Mouse (Mus musculus): ENCODE measurements around the gene Tymp. TPM values are rescaled to one million over a fixed set of nuclear protein-coding genes. Genes with fewer than 3 reads are reported as not detected.

Gene Tymp
- total and polyA plus RNA-seq, 2 experiments from 2014 or later, result 3.6 to 7.0 TPM

DNA sequence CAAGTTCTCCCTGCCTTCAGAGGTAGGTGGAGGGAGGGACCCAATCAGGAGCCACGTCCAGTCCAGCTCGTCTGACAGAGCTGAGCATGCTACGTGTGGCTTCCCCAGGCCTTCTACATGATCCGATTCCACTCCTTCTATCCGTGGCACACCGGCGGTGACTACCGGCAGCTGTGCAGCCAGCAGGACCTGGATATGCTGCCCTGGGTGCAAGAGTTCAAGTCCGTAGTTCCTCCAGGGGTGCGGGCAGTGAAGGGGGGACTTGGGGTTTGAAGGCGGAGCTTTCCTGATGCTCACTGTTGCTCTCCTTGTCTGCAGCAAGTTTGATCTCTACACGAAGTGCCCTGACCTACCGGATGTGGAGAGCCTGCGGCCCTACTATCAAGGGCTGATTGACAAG lies 40.4 kb downstream of the Tymp start:
- 88% methylated on average over 14 of the region's 14 CpGs for WGBS
- Histone ChIP-seq H3K4me2 (ENCODE audit: low read depth, low read length, poor library complexity, severe bottlenecking) (no peak overlapping the region), H3K4me1 (ENCODE audit: insufficient read depth, low read length) (no peaks in the 10 kb centered on the region), H3K36me3 (ENCODE audit: insufficient read depth, low read length) (no peaks in the 10 kb centered on the region), H3K9me3 (ENCODE audit: low read length) (no peaks in the 10 kb centered on the region), H3K27ac (ENCODE audit: low read depth, low read length) (no peak overlapping the region), H3K9ac (replicated peaks; ENCODE audit: low read length, poor library complexity, severe bottlenecking) (no peak overlapping the region), H3K27me3 (ENCODE audit: insufficient read depth, low read length) (no peaks in the 10 kb centered on the region), H3K4me3 (ENCODE audit: low read depth, low read length) (no peak overlapping the region)
- ATAC-seq (ENCODE audit: low FRiP score) (no peak), DNase-seq (ENCODE audit: low spot score) (no peak)
- no peak for TF ChIP-seq CTCF (IDR thresholded peaks at IDR 0.05)

DNA sequence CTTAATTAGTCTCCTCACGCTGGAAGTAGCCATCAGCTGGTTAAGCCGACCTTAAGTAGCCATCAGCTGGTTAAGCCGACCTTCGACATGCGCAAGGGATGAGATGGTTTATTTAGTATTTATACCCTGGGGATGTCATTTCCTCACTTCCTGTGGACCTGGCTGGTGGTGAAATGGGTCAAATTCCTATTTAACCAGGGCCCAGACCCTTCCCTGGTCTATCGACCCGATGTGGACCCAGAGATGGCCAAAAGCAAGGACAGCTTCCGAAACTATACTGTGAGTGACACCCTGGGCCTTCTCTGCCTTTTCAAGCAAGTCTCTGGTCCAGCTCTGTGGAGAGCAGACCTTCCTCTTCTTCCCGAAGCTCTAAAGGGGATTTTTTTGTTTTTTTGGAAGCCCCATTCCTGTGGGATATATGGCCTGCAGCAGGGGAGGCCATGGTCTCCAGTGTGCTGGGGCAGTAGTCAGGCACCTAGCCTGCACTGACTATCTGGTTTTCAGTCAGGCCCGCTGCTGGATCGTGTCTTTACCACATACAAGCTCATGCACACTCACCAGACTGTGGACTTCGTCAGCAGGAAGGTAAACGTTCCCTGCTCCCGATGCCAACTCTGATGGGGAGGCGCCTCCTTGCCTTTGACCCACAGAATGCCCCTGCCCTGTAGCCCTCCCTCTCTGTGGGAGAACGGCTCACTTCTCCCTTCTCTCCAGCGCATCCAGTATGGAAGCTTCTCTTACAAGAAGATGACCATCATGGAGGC lies 41.9 kb downstream of the Tymp start:
- Histone ChIP-seq H3K4me1 (ENCODE audit: insufficient read depth, low read length) (no peaks in the 10 kb centered on the region), H3K4me2 (ENCODE audit: low read depth, low read length, poor library complexity, severe bottlenecking) (no peak overlapping the region), H3K9ac (replicated peaks; ENCODE audit: low read length, poor library complexity, severe bottlenecking) (no peak overlapping the region), H3K27ac (ENCODE audit: low read depth, low read length) (no peak overlapping the region), H3K27me3 (ENCODE audit: insufficient read depth, low read length) (no peaks in the 10 kb centered on the region), H3K4me3 (ENCODE audit: low read depth, low read length) (no peak overlapping the region), H3K9me3 (ENCODE audit: low read length) (no peaks in the 10 kb centered on the region), H3K36me3 (ENCODE audit: insufficient read depth, low read length) (no peaks in the 10 kb centered on the region)
- DNase-seq (ENCODE audit: low spot score), result no peak
- TF ChIP-seq CTCF (IDR thresholded peaks at IDR 0.05), result no peak
- no peak for ATAC-seq (ENCODE audit: low FRiP score)
- WGBS, result 85% methylated on average over 17 of the region's 17 CpGs

DNA sequence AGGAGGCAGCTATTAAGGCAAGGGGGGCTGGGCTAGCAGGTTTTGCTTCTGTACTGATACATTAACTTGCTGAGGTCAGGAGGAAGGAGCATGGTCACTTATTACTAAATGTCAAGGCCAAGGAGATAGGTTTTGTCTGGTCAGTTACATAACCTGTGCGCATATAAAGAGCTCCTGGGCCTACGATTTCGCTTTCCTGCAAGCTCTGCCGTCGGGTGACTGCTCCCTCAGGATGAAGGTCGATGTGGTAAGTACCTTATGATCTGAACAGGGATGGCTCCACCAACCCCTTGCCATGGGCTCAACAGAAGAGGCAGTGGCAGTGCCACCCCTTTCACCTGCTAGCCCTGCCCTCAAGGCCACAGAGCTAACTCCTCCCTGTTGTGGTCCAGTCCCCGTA lies 42.6 kb downstream of the Tymp start, which contains the start of gene Miox:
TSS of gene Miox (plus strand) at position 128 of the 400 bp plus-strand sequence.
- Histone ChIP-seq H3K4me3 (ENCODE audit: low read depth, low read length) (no peak within 1 kb of the TSS), H3K4me2 (ENCODE audit: low read depth, low read length, poor library complexity, severe bottlenecking) (no peak within 1 kb of the TSS), H3K27ac (ENCODE audit: low read depth, low read length) (no peak within 1 kb of the TSS), H3K9ac (replicated peaks; ENCODE audit: low read length, poor library complexity, severe bottlenecking) (no peak within 1 kb of the TSS), H3K36me3 (ENCODE audit: insufficient read depth, low read length) (no peaks in the 10 kb centered on the region), H3K4me1 (ENCODE audit: insufficient read depth, low read length) (no peaks in the 10 kb centered on the region), H3K9me3 (ENCODE audit: low read length) (no peaks in the 10 kb centered on the region), H3K27me3 (ENCODE audit: insufficient read depth, low read length) (no peaks in the 10 kb centered on the region)
- no peak for TF ChIP-seq CTCF (IDR thresholded peaks at IDR 0.05)
- DNase-seq (ENCODE audit: low spot score), result no peak
- ATAC-seq (ENCODE audit: low FRiP score), result no peak
- WGBS, result 85% methylated on average over 7 of the region's 7 CpGs

DNA sequence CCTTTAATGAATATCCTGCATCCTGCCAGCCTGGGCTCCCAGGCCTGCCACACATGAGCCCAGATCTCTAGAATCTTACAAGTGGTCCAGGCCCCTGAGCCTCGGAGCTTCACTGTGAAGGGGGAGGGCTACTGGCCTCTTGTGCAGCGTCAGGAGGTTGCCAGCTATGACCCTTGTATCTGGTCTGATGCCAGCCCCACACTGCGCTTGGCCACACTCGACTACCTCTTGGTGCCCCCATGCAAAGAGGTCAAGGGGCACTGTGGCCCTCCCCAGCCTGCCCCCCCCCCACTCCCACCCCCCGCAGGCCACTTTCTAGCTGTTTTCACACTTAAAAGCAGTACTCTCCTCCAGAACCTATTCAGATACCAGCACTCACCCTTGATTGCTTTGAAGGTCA lies 50.4 kb downstream of the Tymp start:
- Histone ChIP-seq H3K27me3 (ENCODE audit: insufficient read depth, low read length) (peaks cover 11% of the 10 kb centered on the region; the same call in 1 of the 2 replicates), H3K9me3 (ENCODE audit: low read length) (no peaks in the 10 kb centered on the region), H3K4me1 (ENCODE audit: insufficient read depth, low read length) (no peaks in the 10 kb centered on the region), H3K36me3 (ENCODE audit: insufficient read depth, low read length) (no peaks in the 10 kb centered on the region), H3K27ac (ENCODE audit: low read depth, low read length) (no peak overlapping the region), H3K4me2 (ENCODE audit: low read depth, low read length, poor library complexity, severe bottlenecking) (no peak overlapping the region), H3K9ac (replicated peaks; ENCODE audit: low read length, poor library complexity, severe bottlenecking) (no peak overlapping the region), H3K4me3 (ENCODE audit: low read depth, low read length) (no peak overlapping the region)
- no peak for ATAC-seq (ENCODE audit: low FRiP score)
- WGBS, result 70% methylated on average over 5 of the region's 5 CpGs
- TF ChIP-seq CTCF (IDR thresholded peaks at IDR 0.05), result no peak
- DNase-seq (ENCODE audit: low spot score), result no peak

DNA sequence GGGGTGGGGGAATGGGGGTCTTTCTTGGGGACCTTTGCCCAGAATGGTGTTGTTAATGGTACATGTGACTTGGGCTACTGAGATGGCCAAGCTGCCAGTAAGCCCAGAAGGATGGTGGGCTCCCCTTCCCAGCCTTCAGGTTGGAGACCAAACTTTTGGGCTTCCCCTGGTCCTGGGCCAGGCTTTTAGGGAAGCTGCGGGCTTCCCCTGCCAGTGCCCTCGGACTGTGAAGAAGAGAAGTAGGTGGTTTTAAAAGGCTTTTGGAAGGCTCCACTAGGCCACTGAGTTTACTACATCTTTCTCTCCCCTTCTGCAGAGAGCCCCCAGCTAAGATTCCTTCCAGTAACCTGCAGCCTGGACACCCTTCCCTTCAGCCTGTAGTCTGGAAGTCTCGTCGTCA lies 53.2 kb downstream of the Tymp start:
- 88% methylated on average over 4 of the region's 4 CpGs for WGBS
- H3K27ac ChIP-seq (ENCODE audit: low read depth, low read length), result no peak overlapping the region
- no peak overlapping the region for H3K4me2 ChIP-seq (ENCODE audit: low read depth, low read length, poor library complexity, severe bottlenecking)
- no peak overlapping the region for H3K9ac ChIP-seq (replicated peaks; ENCODE audit: low read length, poor library complexity, severe bottlenecking)
- no peak overlapping the region for H3K4me3 ChIP-seq (ENCODE audit: low read depth, low read length)
- ATAC-seq (ENCODE audit: low FRiP score) (no peak), DNase-seq (ENCODE audit: low spot score) (no peak)
- no peak for TF ChIP-seq CTCF (IDR thresholded peaks at IDR 0.05)
- H3K27me3 ChIP-seq (ENCODE audit: insufficient read depth, low read length), result peaks cover 11% of the 10 kb centered on the region; the same call in 1 of the 2 replicates
- no peaks in the 10 kb centered on the region for H3K36me3 ChIP-seq (ENCODE audit: insufficient read depth, low read length)
- H3K4me1 ChIP-seq (ENCODE audit: insufficient read depth, low read length), result no peaks in the 10 kb centered on the region
- H3K9me3 ChIP-seq (ENCODE audit: low read length), result no peaks in the 10 kb centered on the region

DNA sequence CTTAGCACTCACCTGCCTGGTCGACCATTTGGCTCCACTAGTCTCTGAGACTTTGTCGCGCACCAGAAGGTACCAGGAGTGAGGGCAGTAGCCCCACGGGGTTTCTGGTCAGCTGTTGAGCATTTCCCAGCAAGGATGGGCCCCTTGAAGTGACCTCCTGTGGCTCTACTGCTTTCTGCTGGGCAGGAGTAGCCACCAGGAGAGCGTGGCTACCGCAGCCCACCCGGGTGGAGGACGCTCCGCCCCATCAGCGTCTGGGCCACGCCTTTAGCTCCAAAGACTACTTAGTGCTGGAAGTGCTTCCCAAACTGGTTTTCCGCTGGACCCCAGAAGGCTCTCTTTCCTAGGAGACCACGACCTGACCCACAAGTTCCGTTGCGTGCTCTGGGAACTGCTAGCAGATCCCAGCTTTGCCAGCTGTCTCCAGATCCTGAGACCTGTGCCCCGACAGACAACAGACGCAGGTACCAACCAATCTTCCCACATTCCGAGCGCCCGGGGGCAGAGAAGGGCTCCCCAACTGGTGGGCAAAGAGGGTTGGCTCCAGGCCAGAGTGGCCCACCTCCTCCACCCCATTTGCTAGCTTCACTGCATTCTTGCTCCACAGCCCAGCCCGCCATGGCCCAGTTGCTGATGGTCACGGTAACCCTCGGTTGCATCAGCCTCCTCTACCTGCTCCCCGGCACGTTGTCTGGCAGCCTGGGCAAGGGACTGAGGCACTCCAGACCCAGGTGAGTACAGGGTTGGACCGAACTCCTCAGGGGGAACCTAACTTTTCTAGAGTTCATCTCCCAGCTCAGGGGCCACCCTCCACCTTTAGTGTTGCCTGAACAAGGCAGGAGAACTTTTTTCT lies 53.9 kb downstream of the Tymp start, which contains the start of gene Adm2:
TSS of gene Adm2 (plus strand) at position 51 of the 853 bp plus-strand sequence.
- Histone ChIP-seq H3K27ac (ENCODE audit: low read depth, low read length) (no peak within 1 kb of the TSS), H3K36me3 (ENCODE audit: insufficient read depth, low read length) (no peaks in the 10 kb centered on the region), H3K4me2 (ENCODE audit: low read depth, low read length, poor library complexity, severe bottlenecking) (no peak within 1 kb of the TSS), H3K9me3 (ENCODE audit: low read length) (no peaks in the 10 kb centered on the region), H3K4me3 (ENCODE audit: low read depth, low read length) (no peak within 1 kb of the TSS), H3K27me3 (ENCODE audit: insufficient read depth, low read length) (peaks cover 11% of the 10 kb centered on the region; the same call in 1 of the 2 replicates), H3K9ac (replicated peaks; ENCODE audit: low read length, poor library complexity, severe bottlenecking) (no peak within 1 kb of the TSS), H3K4me1 (ENCODE audit: insufficient read depth, low read length) (no peaks in the 10 kb centered on the region)
- DNase-seq (ENCODE audit: low spot score) (no peak), ATAC-seq (ENCODE audit: low FRiP score) (no peak)
- TF ChIP-seq CTCF (IDR thresholded peaks at IDR 0.05), result no peak
- WGBS, result 9% methylated on average over 26 of the region's 26 CpGs

Other genes with a start within 250 kb of the Tymp start
- gene Hdac10, start 248.3 kb downstream of the Tymp start, total RNA-seq (2014; rRNA removed), result 24.4 and 26.4 TPM in 2 replicates
- gene Hdac10, start 248.3 kb downstream of the Tymp start, polyA plus RNA-seq (2015; fragmentation: Nextera tagmentation; extraction: Ambion mirVana), result 24.5 and 25.6 TPM in 2 replicates
- gene Mapk12, start 236.3 kb downstream of the Tymp start, total RNA-seq (2014; rRNA removed), result 1.5 and 4.7 TPM in 2 replicates
- 2.0 and 3.2 TPM in 2 replicates for gene Mapk12, start 236.3 kb downstream of the Tymp start, polyA plus RNA-seq (2015; fragmentation: Nextera tagmentation; extraction: Ambion mirVana)
- gene Mapk11, start 227.4 kb downstream of the Tymp start, total RNA-seq (2014; rRNA removed), result 26.9 and 34.8 TPM in 2 replicates
- 18.9 and 19.3 TPM in 2 replicates for gene Mapk11, start 227.4 kb downstream of the Tymp start, polyA plus RNA-seq (2015; fragmentation: Nextera tagmentation; extraction: Ambion mirVana)
- 153 and 199 TPM in 2 replicates for gene Plxnb2, start 196.3 kb downstream of the Tymp start, total RNA-seq (2014; rRNA removed)
- gene Plxnb2, start 196.3 kb downstream of the Tymp start, polyA plus RNA-seq (2015; fragmentation: Nextera tagmentation; extraction: Ambion mirVana), result 46.8 and 50.4 TPM in 2 replicates
- 98.8 and 115 TPM in 2 replicates for gene Dennd6b, start 180.5 kb downstream of the Tymp start, total RNA-seq (2014; rRNA removed)
- 88.2 and 88.3 TPM in 2 replicates for gene Dennd6b, start 180.5 kb downstream of the Tymp start, polyA plus RNA-seq (2015; fragmentation: Nextera tagmentation; extraction: Ambion mirVana)
- gene Ppp6r2, start 165.5 kb downstream of the Tymp start, total RNA-seq (2014; rRNA removed), result 225 and 315 TPM in 2 replicates
- gene Ppp6r2, start 165.5 kb downstream of the Tymp start, polyA plus RNA-seq (2015; fragmentation: Nextera tagmentation; extraction: Ambion mirVana), result 76.5 and 87.1 TPM in 2 replicates
- gene Sbf1, start 61.7 kb downstream of the Tymp start, total RNA-seq (2014; rRNA removed), result 268 and 287 TPM in 2 replicates
- 77.3 and 79.3 TPM in 2 replicates for gene Sbf1, start 61.7 kb downstream of the Tymp start, polyA plus RNA-seq (2015; fragmentation: Nextera tagmentation; extraction: Ambion mirVana)
- gene Adm2, start 54.3 kb downstream of the Tymp start, total RNA-seq (2014; rRNA removed), result not detected in 2 replicates
- not detected in 2 replicates for gene Adm2, start 54.3 kb downstream of the Tymp start, polyA plus RNA-seq (2015; fragmentation: Nextera tagmentation; extraction: Ambion mirVana)
- not detected in 2 replicates for gene Miox, start 42.6 kb downstream of the Tymp start, total RNA-seq (2014; rRNA removed)
- not detected in 2 replicates for gene Miox, start 42.6 kb downstream of the Tymp start, polyA plus RNA-seq (2015; fragmentation: Nextera tagmentation; extraction: Ambion mirVana)
- gene Lmf2, start 21.4 kb downstream of the Tymp start, total RNA-seq (2014; rRNA removed), result 20.2 and 25.6 TPM in 2 replicates
- 27.3 and 30.9 TPM in 2 replicates for gene Lmf2, start 21.4 kb downstream of the Tymp start, polyA plus RNA-seq (2015; fragmentation: Nextera tagmentation; extraction: Ambion mirVana)
- gene Ncaph2, start 21.3 kb downstream of the Tymp start, total RNA-seq (2014; rRNA removed), result 87.1 and 88.8 TPM in 2 replicates
- 88.0 and 96.9 TPM in 2 replicates for gene Ncaph2, start 21.3 kb downstream of the Tymp start, polyA plus RNA-seq (2015; fragmentation: Nextera tagmentation; extraction: Ambion mirVana)
- gene Sco2, start 3.2 kb downstream of the Tymp start, total RNA-seq (2014; rRNA removed), result 24.9 and 36.1 TPM in 2 replicates
- gene Sco2, start 3.2 kb downstream of the Tymp start, polyA plus RNA-seq (2015; fragmentation: Nextera tagmentation; extraction: Ambion mirVana), result 23.1 and 26.5 TPM in 2 replicates
- gene Odf3b, start 2.2 kb upstream of the Tymp start, total RNA-seq (2014; rRNA removed), result 2.2 and 10.7 TPM in 2 replicates
- 6.7 and 8.6 TPM in 2 replicates for gene Odf3b, start 2.2 kb upstream of the Tymp start, polyA plus RNA-seq (2015; fragmentation: Nextera tagmentation; extraction: Ambion mirVana)
- 0.14 and 0.22 TPM in 2 replicates for gene Klhdc7b, start 7.9 kb upstream of the Tymp start, total RNA-seq (2014; rRNA removed)
- not detected in 2 replicates for gene Klhdc7b, start 7.9 kb upstream of the Tymp start, polyA plus RNA-seq (2015; fragmentation: Nextera tagmentation; extraction: Ambion mirVana)
- not detected in 2 replicates for gene Syce3, start 33.5 kb upstream of the Tymp start, total RNA-seq (2014; rRNA removed)
- gene Syce3, start 33.5 kb upstream of the Tymp start, polyA plus RNA-seq (2015; fragmentation: Nextera tagmentation; extraction: Ambion mirVana), result not detected in 2 replicates
- gene Cpt1b, start 48.8 kb upstream of the Tymp start, total RNA-seq (2014; rRNA removed), result 2.4 and 4.7 TPM in 2 replicates
- gene Cpt1b, start 48.8 kb upstream of the Tymp start, polyA plus RNA-seq (2015; fragmentation: Nextera tagmentation; extraction: Ambion mirVana), result 1.7 and 2.2 TPM in 2 replicates
- gene C730034F03Rik, start 52.5 kb upstream of the Tymp start, total RNA-seq (2014; rRNA removed), result 0.66 and 1.2 TPM in 2 replicates
- gene C730034F03Rik, start 52.5 kb upstream of the Tymp start, polyA plus RNA-seq (2015; fragmentation: Nextera tagmentation; extraction: Ambion mirVana), result 2.1 and 3.9 TPM in 2 replicates
- 0.85 and 0.93 TPM in 2 replicates for gene Gm44502, start 52.7 kb upstream of the Tymp start, total RNA-seq (2014; rRNA removed)
- gene Gm44502, start 52.7 kb upstream of the Tymp start, polyA plus RNA-seq (2015; fragmentation: Nextera tagmentation; extraction: Ambion mirVana), result not detected in 2 replicates
- gene Chkb, start 52.9 kb upstream of the Tymp start, total RNA-seq (2014; rRNA removed), result 65.3 and 66.2 TPM in 2 replicates
- gene Chkb, start 52.9 kb upstream of the Tymp start, polyA plus RNA-seq (2015; fragmentation: Nextera tagmentation; extraction: Ambion mirVana), result 101 and 103 TPM in 2 replicates
- 100 and 110 TPM in 2 replicates for gene Mapk8ip2, start 76.9 kb upstream of the Tymp start, total RNA-seq (2014; rRNA removed)
- 68.0 and 68.8 TPM in 2 replicates for gene Mapk8ip2, start 76.9 kb upstream of the Tymp start, polyA plus RNA-seq (2015; fragmentation: Nextera tagmentation; extraction: Ambion mirVana)
- 31.0 and 34.0 TPM in 2 replicates for gene Arsa, start 100.4 kb upstream of the Tymp start, total RNA-seq (2014; rRNA removed)
- 32.4 and 37.1 TPM in 2 replicates for gene Arsa, start 100.4 kb upstream of the Tymp start, polyA plus RNA-seq (2015; fragmentation: Nextera tagmentation; extraction: Ambion mirVana)
- gene Shank3, start 122.6 kb upstream of the Tymp start, total RNA-seq (2014; rRNA removed), result 61.5 and 63.2 TPM in 2 replicates
- gene Shank3, start 122.6 kb upstream of the Tymp start, polyA plus RNA-seq (2015; fragmentation: Nextera tagmentation; extraction: Ambion mirVana), result 8.1 and 12.6 TPM in 2 replicates
- 1.7 and 3.5 TPM in 2 replicates for gene Acr, start 191.3 kb upstream of the Tymp start, total RNA-seq (2014; rRNA removed)
- gene Acr, start 191.3 kb upstream of the Tymp start, polyA plus RNA-seq (2015; fragmentation: Nextera tagmentation; extraction: Ambion mirVana), result 2.0 and 3.1 TPM in 2 replicates
- 48.2 and 49.7 TPM in 2 replicates for gene Rabl2, start 214.9 kb upstream of the Tymp start, total RNA-seq (2014; rRNA removed)
- gene Rabl2, start 214.9 kb upstream of the Tymp start, polyA plus RNA-seq (2015; fragmentation: Nextera tagmentation; extraction: Ambion mirVana), result 68.1 and 70.1 TPM in 2 replicates